Mouse (Mus musculus) neural tube, embryonic 14.5 days (tissue): ENCODE data around the gene Sp2. TPM values are rescaled to one million over a fixed set of nuclear protein-coding genes. Genes with fewer than 3 reads are reported as not detected.

Source experiments
- ATAC-seq: fragments of 200-750 bp; cut with Nextera tagmentation; 2 replicates; pipeline ENCODE4 v1.8.0; 2017; ENCODE audit warnings: low read depth, mild to moderate bottlenecking, moderate TSS enrichment, moderate library complexity
- H3K27ac ChIP-seq: fragments of 300-500 bp; sonication (generic); 2 replicates; pipeline ENCODE4 v1.5.1; 2014; ENCODE audit warnings: low read depth, mild to moderate bottlenecking, control low read depth, low read length, moderate library complexity, mixed read lengths
- H3K27me3 ChIP-seq: fragments of 300-500 bp; sonication (generic); 2 replicates; pipeline ENCODE4 v1.6.1; 2014; ENCODE audit warnings: low read length; ENCODE audit not compliant: control insufficient read depth, insufficient read depth
- H3K36me3 ChIP-seq: fragments of 300-500 bp; sonication (generic); 2 replicates; pipeline ENCODE4 v1.6.1; 2014; ENCODE audit warnings: low read length, mixed read lengths; ENCODE audit not compliant: control insufficient read depth, insufficient read depth
- H3K4me1 ChIP-seq: fragments of 300-500 bp; sonication (generic); 2 replicates; pipeline ENCODE4 v1.6.1; 2014; ENCODE audit warnings: low read length; ENCODE audit not compliant: control insufficient read depth, insufficient read depth
- H3K4me2 ChIP-seq: fragments of 300-500 bp; sonication (generic); 2 replicates; pipeline ENCODE4 v1.6.1; 2014; ENCODE audit warnings: mild to moderate bottlenecking, low read depth, low read length, control low read depth
- H3K4me3 ChIP-seq: fragments of 300-500 bp; sonication (generic); 2 replicates; pipeline ENCODE4 v1.5.1; 2014; ENCODE audit warnings: low read depth, low read length, control low read depth, mixed read lengths
- H3K9ac ChIP-seq: fragments of 300-500 bp; sonication (generic); replicated peaks from 2 replicates; pipeline ENCODE4 v1.6.1; 2014; ENCODE audit warnings: low read depth, mild to moderate bottlenecking, control low read depth, low read length, mixed read lengths
- H3K9me3 ChIP-seq: fragments of 300-500 bp; sonication (generic); 2 replicates; pipeline ENCODE4 v1.6.1; 2016; ENCODE audit warnings: low read length; ENCODE audit not compliant: control insufficient read depth
- WGBS: fragments of 180-500 bp; shearing (Covaris S2); extraction: QIAGEN DNeasy Blood & Tissue Kit; methylation state at CpG from one replicate; pipeline ENCODE4 v1.1.7; 2014; 5-methylcytosine and 5-hydroxymethylcytosine counted together
- polyA plus RNA-seq: library from polyadenylated mRNA; unstranded; fragments of >200 nt; fragmentation: Nextera tagmentation; extraction: Ambion mirVana; gene quantifications from 2 replicates; pipeline ENCODE4 v1.2.1, GENCODE M21; 2014

Sp2 gene
- polyA plus RNA-seq, 1 experiment from 2014 or later = 14.7 TPM

- 16% methylated on average over 4 of the region's 4 CpGs for WGBS
- Histone ChIP-seq H3K4me1 (0 out of 2 replicates have a peak, but pooled peaks cover 5% of the 10 kb centered on the region), H3K9ac (no peak overlapping the region), H3K27me3 (no peaks in the 10 kb centered on the region), H3K4me2 (no peak overlapping the region), H3K27ac (no peak overlapping the region), H3K4me3 (no peak overlapping the region), H3K36me3 (no peaks in the 10 kb centered on the region), H3K9me3 (no peaks in the 10 kb centered on the region)
- no peak for ATAC-seq
Observed at GRCm38 (mm10) chr11:96984903-96985302, 2.1 kb upstream of the Sp2 start.

- Histone ChIP-seq H3K36me3 (no peaks in the 10 kb centered on the region), H3K4me3 (no peak overlapping the region), H3K4me2 (no peak overlapping the region), H3K9me3 (no peaks in the 10 kb centered on the region), H3K27me3 (no peaks in the 10 kb centered on the region), H3K27ac (no peak overlapping the region), H3K9ac (no peak overlapping the region), H3K4me1 (peaks cover 7% of the 10 kb centered on the region)
- no peak for ATAC-seq
- WGBS = 4% methylated on average over 7 of the region's 7 CpGs
Observed at GRCm38 (mm10) chr11:96982355-96982754, 404 bp downstream of the Sp2 start.

- ATAC-seq = no peak
- no peaks in the 10 kb centered on the region for H3K9me3 ChIP-seq
- H3K27me3 ChIP-seq = no peaks in the 10 kb centered on the region
- H3K36me3 ChIP-seq = no peaks in the 10 kb centered on the region
- H3K4me2 ChIP-seq = no peak overlapping the region
- H3K9ac ChIP-seq = no peak overlapping the region
- H3K4me1 ChIP-seq = peaks cover 10% of the 10 kb centered on the region
- H3K4me3 ChIP-seq = no peak overlapping the region
- no peak overlapping the region for H3K27ac ChIP-seq
- WGBS = 82% methylated on average over 15 of the region's 15 CpGs
Observed at GRCm38 (mm10) chr11:96981461-96981860, 1.3 kb downstream of the Sp2 start.

GRCm38 (mm10) chr11:96980021-96980420, 2.7 kb downstream of the Sp2 start:
- no peaks in the 10 kb centered on the region for H3K27me3 ChIP-seq
- no peak overlapping the region for H3K4me2 ChIP-seq
- no peaks in the 10 kb centered on the region for H3K9me3 ChIP-seq
- H3K4me1 ChIP-seq = peaks cover 18% of the 10 kb centered on the region
- H3K27ac ChIP-seq = no peak overlapping the region
- WGBS = 83% methylated on average over 5 of the region's 5 CpGs
- H3K9ac ChIP-seq = no peak overlapping the region
- no peaks in the 10 kb centered on the region for H3K36me3 ChIP-seq
- ATAC-seq = no peak
- H3K4me3 ChIP-seq = no peak overlapping the region

- H3K4me1 ChIP-seq = peaks cover 18% of the 10 kb centered on the region
- H3K27ac ChIP-seq = no peak overlapping the region
- H3K9ac ChIP-seq = no peak overlapping the region
- ATAC-seq = no peak
- H3K4me2 ChIP-seq = no peak overlapping the region
- H3K36me3 ChIP-seq = no peaks in the 10 kb centered on the region
- no peaks in the 10 kb centered on the region for H3K9me3 ChIP-seq
- H3K4me3 ChIP-seq = no peak overlapping the region
- H3K27me3 ChIP-seq = no peaks in the 10 kb centered on the region
- 88% methylated on average over 7 of the region's 7 CpGs for WGBS
Observed at GRCm38 (mm10) chr11:96979329-96979728, 3.4 kb downstream of the Sp2 start.

- H3K9me3 ChIP-seq = no peaks in the 10 kb centered on the region
- peak overlapping the region; percentile 55 for H3K4me3 ChIP-seq
- peak overlapping the region; percentile 79 for H3K4me2 ChIP-seq
- peak overlapping the region; percentile 84 for H3K27ac ChIP-seq
- H3K36me3 ChIP-seq = no peaks in the 10 kb centered on the region
- WGBS = 37% methylated on average over 17 of the region's 17 CpGs
- no peaks in the 10 kb centered on the region for H3K27me3 ChIP-seq
- H3K9ac ChIP-seq = peak overlapping the region; percentile 74
- H3K4me1 ChIP-seq = peaks cover 18% of the 10 kb centered on the region
- ATAC-seq = no peak
Observed at GRCm38 (mm10) chr11:96978401-96979246, 4.1 kb downstream of the Sp2 start.

- Histone ChIP-seq H3K36me3 (no peaks in the 10 kb centered on the region), H3K4me3 (peak overlapping the region; percentile 85), H3K9me3 (no peaks in the 10 kb centered on the region), H3K27me3 (no peaks in the 10 kb centered on the region), H3K27ac (peak overlapping the region; percentile 98), H3K4me1 (peaks cover 20% of the 10 kb centered on the region), H3K4me2 (peak overlapping the region; percentile 79), H3K9ac (peak overlapping the region; percentile 95)
- under 1% methylated on average over 45 of the region's 45 CpGs for WGBS
- peak; percentile 97 for ATAC-seq
Observed at GRCm38 (mm10) chr11:96977606-96978400, 5.0 kb downstream of the Sp2 start.

- H3K27me3 ChIP-seq = no peaks in the 10 kb centered on the region
- H3K27ac ChIP-seq = peak overlapping the region; percentile 98
- H3K4me2 ChIP-seq = peak overlapping the region; percentile 65
- H3K4me3 ChIP-seq = peak overlapping the region; percentile 85
- H3K4me1 ChIP-seq = peaks cover 25% of the 10 kb centered on the region
- ATAC-seq = peak; percentile 74
- H3K9ac ChIP-seq = peak overlapping the region; percentile 95
- 1% methylated on average over 38 of the region's 50 CpGs for WGBS
- no peaks in the 10 kb centered on the region for H3K36me3 ChIP-seq
- H3K9me3 ChIP-seq = no peaks in the 10 kb centered on the region
Observed at GRCm38 (mm10) chr11:96976911-96977591, 5.7 kb downstream of the Sp2 start.
